Mouse (Mus musculus): ENCODE measurements around the gene Tnik.

DNA sequence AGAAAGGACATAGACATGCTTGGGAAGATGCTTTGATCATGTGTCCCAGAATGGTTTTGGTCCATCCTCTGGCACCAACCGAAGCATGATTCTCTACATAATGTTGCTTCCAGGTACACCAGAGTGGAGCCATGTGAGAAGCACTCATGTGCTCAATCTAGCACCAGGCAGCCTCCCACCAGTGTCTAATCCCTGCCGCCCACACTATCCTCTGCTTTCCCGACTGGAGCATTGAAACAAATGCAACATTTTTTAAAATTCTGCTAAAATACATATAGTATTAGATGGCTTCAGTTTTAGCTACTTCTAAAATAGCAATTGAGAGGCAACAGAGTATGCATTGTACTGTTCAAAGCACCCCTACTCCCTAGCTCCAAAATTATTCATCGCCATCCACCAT is 264.2 kb downstream of the Tnik start:
- TF ChIP-seq CTCF (IDR thresholded peaks at IDR 0.05; ENCODE audit: low read depth, low read length) = no peak
- no peak for TF ChIP-seq POLR2A (IDR thresholded peaks at IDR 0.05; ENCODE audit: insufficient read depth, low read length)
